Mouse (Mus musculus): Measurements from ENCODE around the gene Shc2.

The Shc2 gene

GRCm38 (mm10) chr10:79668076-79668475 is 30.4 kb upstream of the Shc2 start:
- DNase-seq (ENCODE audit: low read depth): no peak

- no peak for DNase-seq (ENCODE audit: low read depth)
Observed at GRCm38 (mm10) chr10:79666493-79666892, 28.8 kb upstream of the Shc2 start.

GRCm38 (mm10) chr10:79665051-79665450 is 27.3 kb upstream of the Shc2 start:
- no peak for DNase-seq (ENCODE audit: low read depth)

GRCm38 (mm10) chr10:79664131-79664665 is 26.5 kb upstream of the Shc2 start, which contains the start of gene Madcam1:
Gene Madcam1, plus strand, starts transcription at chr10:79664559.
- DNase-seq (ENCODE audit: low read depth): no peak

GRCm38 (mm10) chr10:79661861-79662260 is 24.1 kb upstream of the Shc2 start:
- DNase-seq (ENCODE audit: low read depth): no peak

- no peak for DNase-seq (ENCODE audit: low read depth)
Observed at GRCm38 (mm10) chr10:79660298-79660697, 22.6 kb upstream of the Shc2 start.

GRCm38 (mm10) chr10:79658829-79659228 is 21.1 kb upstream of the Shc2 start:
- DNase-seq (ENCODE audit: low read depth): no peak

- DNase-seq (ENCODE audit: low read depth): no peak
Observed at GRCm38 (mm10) chr10:79654946-79655395, 17.3 kb upstream of the Shc2 start.

GRCm38 (mm10) chr10:79652789-79653188 is 15.1 kb upstream of the Shc2 start:
- no peak for DNase-seq (ENCODE audit: low read depth)

- DNase-seq (ENCODE audit: low read depth): peak; percentile 46
Observed at GRCm38 (mm10) chr10:79649070-79649751, 11.5 kb upstream of the Shc2 start.

- no peak for DNase-seq (ENCODE audit: low read depth)
Observed at GRCm38 (mm10) chr10:79645711-79646110, 8.0 kb upstream of the Shc2 start, which contains the start of gene Odf3l2. Gene Odf3l2, minus strand, starts transcription at chr10:79645738.

- DNase-seq (ENCODE audit: low read depth): no peak
Observed at GRCm38 (mm10) chr10:79638486-79639204, 927 bp upstream of the Shc2 start.

- no peak for DNase-seq (ENCODE audit: low read depth)
Observed at GRCm38 (mm10) chr10:79636287-79636686, 1.4 kb downstream of the Shc2 start.

GRCm38 (mm10) chr10:79633006-79633777 is 4.5 kb downstream of the Shc2 start:
- peak; percentile 69 for DNase-seq (ENCODE audit: low read depth)

GRCm38 (mm10) chr10:79631432-79631831 is 6.3 kb downstream of the Shc2 start:
- no peak for DNase-seq (ENCODE audit: low read depth)

GRCm38 (mm10) chr10:79628377-79628776 is 9.3 kb downstream of the Shc2 start:
- no peak for DNase-seq (ENCODE audit: low read depth)

GRCm38 (mm10) chr10:79626156-79626555 is 11.6 kb downstream of the Shc2 start:
- DNase-seq (ENCODE audit: low read depth): no peak

GRCm38 (mm10) chr10:79625398-79625797 is 12.3 kb downstream of the Shc2 start:
- DNase-seq (ENCODE audit: low read depth): no peak

- DNase-seq (ENCODE audit: low read depth): no peak
Observed at GRCm38 (mm10) chr10:79623950-79624349, 13.8 kb downstream of the Shc2 start.

GRCm38 (mm10) chr10:79616376-79616775 is 21.3 kb downstream of the Shc2 start:
- no peak for DNase-seq (ENCODE audit: low read depth)

GRCm38 (mm10) chr10:79615860-79616259 is 21.9 kb downstream of the Shc2 start:
- no peak for DNase-seq (ENCODE audit: low read depth)

GRCm38 (mm10) chr10:79614305-79614643 is 23.4 kb downstream of the Shc2 start:
- DNase-seq (ENCODE audit: low read depth): no peak
